Mouse (Mus musculus) limb, embryonic 15.5 days (tissue): ENCODE data around the gene Myl10. TPM values are rescaled to one million over a fixed set of nuclear protein-coding genes. Genes with fewer than 3 reads are reported as not detected.

Experiments used
- polyA plus RNA-seq: library from polyadenylated mRNA; unstranded; fragments of >200 nt; fragmentation: Nextera tagmentation; extraction: Ambion mirVana; gene quantifications from 2 replicates; pipeline ENCODE4 v1.2.1, GENCODE M21; 2015

Gene Myl10
- polyA plus RNA-seq, 1 experiment from 2014 or later = 0.52 TPM

Other genes starting within 250 kb of the Myl10 start
- 76.4 and 80.1 TPM in 2 replicates for gene Cux1, start 125.7 kb upstream of the Myl10 start, polyA plus RNA-seq
- 112 and 115 TPM in 2 replicates for gene Col26a1, start 190.1 kb downstream of the Myl10 start, polyA plus RNA-seq
- 56.2 and 60.5 TPM in 2 replicates for gene Ift22, start 215.0 kb downstream of the Myl10 start, polyA plus RNA-seq